Mouse (Mus musculus): ENCODE results near the gene Asb2. TPM values are rescaled to one million over a fixed set of nuclear protein-coding genes. Genes with fewer than 3 reads are reported as not detected.
A peak's percentile ranks its signal among the peaks of the same experiment; 100 is the strongest.

Asb2 gene
- total RNA-seq, 1 experiment: 0.27 TPM

GRCm38 (mm10) chr12:103328448-103329191 lies 27.2 kb downstream of the Asb2 start:
- H3K9me3 ChIP-seq (ENCODE audit: control insufficient read depth, insufficient read depth, low read depth, low read length): no peaks in the 10 kb centered on the region
- in situ Hi-C loops (cut with MboI; ENCODE audit: low sequenced_read_pairs in 2 of 2, unreplicated experiment in 2 of 2): no loop called here
- peaks cover 0 to 8% of the 10 kb centered on the region in 2 experiments; a peak in 1 of 4 replicates for H3K4me1 ChIP-seq (ENCODE audit: control insufficient read depth in 2 of 2, insufficient read depth in 2 of 2, low read length in 2 of 2, poor library complexity in 1 of 2)
- no peaks in the 10 kb centered on the region for H3K36me3 ChIP-seq (ENCODE audit: control insufficient read depth, insufficient read depth, low read length, poor library complexity, severe bottlenecking)
- no peak overlapping the region for H3K27ac ChIP-seq (ENCODE audit: insufficient read depth, low read depth, low read length, poor library complexity, severe bottlenecking)
- no peak overlapping the region for H3K9ac ChIP-seq (ENCODE audit: insufficient read depth, low read depth, low read length, poor library complexity, severe bottlenecking)
- H3K4me3 ChIP-seq (ENCODE audit: insufficient read depth in 1 of 2, low read depth in 1 of 2, low read length in 2 of 2, poor library complexity in 1 of 2, severe bottlenecking in 1 of 2): no peak overlapping the region
- DNase-seq (ENCODE audit: low read depth, low spot score): no peak
- no peak for TF ChIP-seq CHD2 (IDR thresholded peaks at IDR 0.05; ENCODE audit: low read depth, low read length)

GRCm38 (mm10) chr12:103327107-103327506 lies 28.7 kb downstream of the Asb2 start:
- no peak for DNase-seq (ENCODE audit: low read depth, low spot score)
- in situ Hi-C loops (cut with MboI; ENCODE audit: low sequenced_read_pairs in 2 of 2, unreplicated experiment in 2 of 2): no loop called here
- H3K27ac ChIP-seq (ENCODE audit: insufficient read depth, low read depth, low read length, poor library complexity, severe bottlenecking): no peak overlapping the region

GRCm38 (mm10) chr12:103326569-103326968 lies 29.2 kb downstream of the Asb2 start:
- no peak for TF ChIP-seq MAFK (IDR thresholded peaks at IDR 0.05; ENCODE audit: insufficient read depth, low read depth, low read length)
- TF ChIP-seq ZC3H11A (IDR thresholded peaks at IDR 0.05; ENCODE audit: borderline replicate concordance, low read depth, low read length): no peak
- no peak for TF ChIP-seq HCFC1 (IDR thresholded peaks at IDR 0.05; ENCODE audit: borderline replicate concordance, insufficient read depth, low read length)
- no peak for TF ChIP-seq ZNF384 (IDR thresholded peaks at IDR 0.05; ENCODE audit: low read depth, low read length)
- TF ChIP-seq CHD2 (IDR thresholded peaks at IDR 0.05; ENCODE audit: low read depth, low read length): no peak
- H3K36me3 ChIP-seq (ENCODE audit: control insufficient read depth, insufficient read depth, low read length, poor library complexity, severe bottlenecking): no peaks in the 10 kb centered on the region
- H3K9me3 ChIP-seq (ENCODE audit: control insufficient read depth, insufficient read depth, low read depth, low read length): no peaks in the 10 kb centered on the region
- DNase-seq (ENCODE audit: low read depth, low spot score): no peak
- H3K4me1 ChIP-seq (ENCODE audit: control insufficient read depth in 2 of 2, insufficient read depth in 2 of 2, low read length in 2 of 2, poor library complexity in 1 of 2): peaks cover 0 to 8% of the 10 kb centered on the region in 2 experiments; a peak in 1 of 4 replicates
- H3K4me3 ChIP-seq (ENCODE audit: insufficient read depth in 1 of 2, low read depth in 1 of 2, low read length in 2 of 2, poor library complexity in 1 of 2, severe bottlenecking in 1 of 2): no peak overlapping the region
- H3K27ac ChIP-seq (ENCODE audit: insufficient read depth, low read depth, low read length, poor library complexity, severe bottlenecking): no peak overlapping the region
- in situ Hi-C loops (cut with MboI; ENCODE audit: low sequenced_read_pairs in 2 of 2, unreplicated experiment in 2 of 2): no loop called here
- no peak overlapping the region for H3K9ac ChIP-seq (ENCODE audit: insufficient read depth, low read depth, low read length, poor library complexity, severe bottlenecking)

More at GRCm38 (mm10) chr12:103327107-103327506, 28.7 kb downstream of the Asb2 start:
- peaks cover 0 to 8% of the 10 kb centered on the region in 2 experiments; a peak in 1 of 4 replicates for H3K4me1 ChIP-seq (ENCODE audit: control insufficient read depth in 2 of 2, insufficient read depth in 2 of 2, low read length in 2 of 2, poor library complexity in 1 of 2)
- no peaks in the 10 kb centered on the region for H3K36me3 ChIP-seq (ENCODE audit: control insufficient read depth, insufficient read depth, low read length, poor library complexity, severe bottlenecking)
- no peaks in the 10 kb centered on the region for H3K9me3 ChIP-seq (ENCODE audit: control insufficient read depth, insufficient read depth, low read depth, low read length)
- TF ChIP-seq ZNF384 (IDR thresholded peaks at IDR 0.05; ENCODE audit: low read depth, low read length): no peak
- H3K9ac ChIP-seq (ENCODE audit: insufficient read depth, low read depth, low read length, poor library complexity, severe bottlenecking): no peak overlapping the region
- no peak overlapping the region for H3K4me3 ChIP-seq (ENCODE audit: insufficient read depth in 1 of 2, low read depth in 1 of 2, low read length in 2 of 2, poor library complexity in 1 of 2, severe bottlenecking in 1 of 2)

GRCm38 (mm10) chr12:103325156-103325857 lies 30.5 kb downstream of the Asb2 start:
- DNase-seq (ENCODE audit: low read depth, low spot score): peak; percentile 91
- Histone ChIP-seq H3K4me3 (ENCODE audit: insufficient read depth in 1 of 2, low read depth in 1 of 2, low read length in 2 of 2, poor library complexity in 1 of 2, severe bottlenecking in 1 of 2) (peak overlapping the region; percentile 53 to 64), H3K27ac (ENCODE audit: insufficient read depth, low read depth, low read length, poor library complexity, severe bottlenecking) (no peak overlapping the region), H3K9me3 (ENCODE audit: control insufficient read depth, insufficient read depth, low read depth, low read length) (no peaks in the 10 kb centered on the region), H3K4me1 (ENCODE audit: control insufficient read depth in 2 of 2, insufficient read depth in 2 of 2, low read length in 2 of 2, poor library complexity in 1 of 2) (peaks cover 0 to 8% of the 10 kb centered on the region in 2 experiments; a peak in 1 of 4 replicates), H3K9ac (ENCODE audit: insufficient read depth, low read depth, low read length, poor library complexity, severe bottlenecking) (peak overlapping the region; percentile 54; the same call in 1 of the 2 replicates), H3K36me3 (ENCODE audit: control insufficient read depth, insufficient read depth, low read length, poor library complexity, severe bottlenecking) (no peaks in the 10 kb centered on the region)
- in situ Hi-C loops (cut with MboI; ENCODE audit: low sequenced_read_pairs in 2 of 2, unreplicated experiment in 2 of 2): no loop called here
- TF ChIP-seq MAFK (IDR thresholded peaks at IDR 0.05; ENCODE audit: insufficient read depth, low read depth, low read length): no peak
- no peak for TF ChIP-seq CHD2 (IDR thresholded peaks at IDR 0.05; ENCODE audit: low read depth, low read length)
- TF ChIP-seq ZC3H11A (IDR thresholded peaks at IDR 0.05; ENCODE audit: borderline replicate concordance, low read depth, low read length): no peak
- TF ChIP-seq ZNF384 (IDR thresholded peaks at IDR 0.05; ENCODE audit: low read depth, low read length): no peak
- no peak for TF ChIP-seq HCFC1 (IDR thresholded peaks at IDR 0.05; ENCODE audit: borderline replicate concordance, insufficient read depth, low read length)

Measured in ES-E14 (cell line).